Mouse (Mus musculus) cerebellum, adult 2 months (tissue): Measurements from ENCODE around the gene Sucnr1. TPM values are rescaled to one million over a fixed set of nuclear protein-coding genes. Genes with fewer than 3 reads are reported as not detected.

Experiments
- DNase-seq, 2 experiments: peaks; one replicate each; pipeline ENCODE4 v3.0.0; 2021
- H3K27ac ChIP-seq: fragments of 200-500 bp; 2 replicates; pipeline ENCODE4 v1.5.1; 2012; ENCODE audit warnings: low read length, control low read depth, inconsistent platforms; ENCODE audit not compliant: insufficient read depth
- H3K27me3 ChIP-seq: fragments of 200-500 bp; 2 replicates; pipeline ENCODE4 v1.6.1; 2012; ENCODE audit warnings: inconsistent platforms, mild to moderate bottlenecking, low read length, moderate library complexity; ENCODE audit not compliant: control insufficient read depth, insufficient read depth
- H3K4me1 ChIP-seq: fragments of 200-500 bp; 2 replicates; pipeline ENCODE4 v1.6.1; 2011; ENCODE audit warnings: low read length; ENCODE audit not compliant: control insufficient read depth, insufficient read depth
- H3K4me3 ChIP-seq: fragments of 200-500 bp; replicated peaks from 2 replicates; pipeline ENCODE3; 2011; ENCODE audit warnings: mild to moderate bottlenecking, low read depth, low read length, control low read depth; ENCODE audit not compliant: insufficient read depth
- CTCF ChIP-seq: fragments of 200-500 bp; IDR thresholded peaks from 2 replicates; pipeline ENCODE4 v1.5.1; 2011; ENCODE audit warnings: low read depth, mild to moderate bottlenecking, control low read depth, low read length, moderate library complexity, borderline replicate concordance; ENCODE audit not compliant: insufficient read depth
- POLR2A ChIP-seq: fragments of 200-500 bp; IDR thresholded peaks from 2 replicates; pipeline ENCODE4 v1.6.1; 2011; ENCODE audit warnings: low read length, control low read depth, borderline replicate concordance; ENCODE audit not compliant: insufficient read depth
- WGBS: fragments of 180-500 bp; shearing (Covaris S2); methylation state at CpG from one replicate; pipeline ENCODE4 v1.1.7; 2018; 5-methylcytosine and 5-hydroxymethylcytosine counted together
- polyA plus RNA-seq: library from polyadenylated mRNA; depleted of rRNA; stranded (reverse); fragments of >200 nt; gene quantifications from 2 replicates; pipeline ENCODE4 v1.2.3, GENCODE M21; 2012; rRNA removed

Gene Sucnr1
- 0.06 and 0.13 TPM in 2 replicates for polyA plus RNA-seq

DNA sequence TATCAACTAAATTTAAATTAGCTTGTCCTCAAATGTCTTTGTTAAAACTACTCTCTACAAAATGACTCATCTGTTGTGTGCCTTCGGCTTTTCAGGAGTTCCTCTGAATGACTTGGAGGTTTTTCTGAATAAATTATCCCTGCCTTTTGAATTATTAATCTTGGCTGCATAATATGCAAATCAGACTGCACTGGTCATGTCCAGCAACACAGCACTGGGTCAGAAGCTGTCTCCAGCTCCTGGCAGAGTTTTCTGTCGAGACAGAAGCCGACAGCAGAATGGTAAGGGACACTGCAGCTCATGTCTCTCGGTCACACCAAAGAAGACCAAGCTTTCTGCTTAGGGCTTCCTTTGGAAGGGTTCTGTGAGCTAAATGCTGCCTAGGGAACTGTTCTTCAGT is at the start of gene Sucnr1:
TSS of gene Sucnr1 (plus strand) at position 222 of the 400 bp plus-strand sequence.
- Histone ChIP-seq H3K27ac (no peak within 1 kb of the TSS), H3K27me3 (no peaks in the 10 kb centered on the region), H3K4me1 (no peaks in the 10 kb centered on the region), H3K4me3 (no peak within 1 kb of the TSS)
- WGBS, result 9% methylated on average over 4 of the region's 4 CpGs
- TF ChIP-seq CTCF, result no peak
- no peak for TF ChIP-seq POLR2A
- no peak for DNase-seq

DNA sequence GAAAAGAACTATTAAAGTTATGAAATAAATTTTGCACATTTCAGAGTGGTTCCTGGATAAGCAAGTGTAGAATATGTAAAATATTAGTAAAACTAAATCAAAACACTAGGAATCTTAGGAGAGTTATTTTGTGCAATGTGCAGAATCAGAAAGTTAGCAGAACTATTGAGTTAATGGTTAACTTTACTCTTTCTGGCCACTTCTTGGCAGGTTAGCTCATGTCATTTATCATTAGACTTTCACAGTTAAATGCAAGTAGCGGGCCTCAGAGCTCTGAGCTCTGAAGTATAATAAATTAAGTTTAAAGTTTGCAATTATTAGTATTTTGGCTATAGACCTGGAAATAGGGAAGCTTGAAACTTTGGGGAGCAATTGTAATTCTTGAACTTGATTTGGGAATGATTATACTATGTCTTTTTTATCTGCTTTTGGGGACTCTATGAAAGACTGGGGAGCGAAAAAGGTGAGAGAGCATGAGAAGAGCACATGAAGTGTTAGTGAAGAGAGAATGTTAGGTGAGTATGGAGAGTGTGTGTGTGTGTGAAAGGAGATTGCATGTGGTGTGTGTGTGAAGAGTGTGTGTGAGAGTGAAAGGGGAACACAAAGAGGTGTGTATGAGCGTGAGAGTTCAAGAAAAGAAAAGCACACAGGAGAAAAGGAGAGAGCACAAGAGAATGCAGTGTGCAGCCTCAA is 35.3 kb upstream of the Sucnr1 start:
- H3K27ac ChIP-seq, result no peak overlapping the region
- no peak for DNase-seq
- WGBS, result 80% methylated on average over 3 of the region's 3 CpGs
- H3K4me3 ChIP-seq, result no peak overlapping the region
- TF ChIP-seq CTCF, result no peak
- TF ChIP-seq POLR2A, result no peak
- no peaks in the 10 kb centered on the region for H3K27me3 ChIP-seq
- no peaks in the 10 kb centered on the region for H3K4me1 ChIP-seq

DNA sequence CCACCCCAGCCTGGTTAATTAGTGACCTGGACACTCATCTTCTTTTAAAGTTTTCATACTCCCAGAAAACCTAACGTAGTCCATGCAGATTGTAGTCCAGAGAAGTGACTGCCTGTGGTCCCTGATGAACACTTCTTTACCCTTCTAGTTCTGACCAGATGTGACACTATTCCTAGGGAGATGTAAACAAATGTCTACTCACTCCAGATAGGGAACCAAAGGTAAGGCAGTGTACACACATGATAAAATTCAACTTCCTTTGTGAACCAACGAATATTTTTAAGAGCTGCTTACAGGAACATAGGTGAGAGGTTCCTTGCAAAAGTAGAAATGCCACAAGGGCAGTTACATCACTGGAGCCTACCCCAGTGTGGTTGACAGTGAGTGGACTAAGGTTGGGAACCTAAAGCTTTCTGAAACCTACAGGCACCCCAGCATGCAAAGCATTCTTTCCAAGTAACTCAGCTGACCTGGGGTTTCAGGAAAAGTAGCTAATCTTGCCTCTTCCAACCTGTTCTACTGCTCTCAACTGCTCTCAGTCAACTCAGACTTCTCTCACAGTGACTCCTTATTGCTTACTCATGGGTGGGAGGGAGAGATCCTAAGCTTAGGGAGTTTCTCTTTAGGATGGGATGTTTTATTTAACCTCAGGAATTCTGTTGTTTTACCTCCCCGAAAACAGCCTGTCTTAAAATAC is 28.3 kb upstream of the Sucnr1 start:
- 86% methylated on average over 3 of the region's 3 CpGs for WGBS
- no peaks in the 10 kb centered on the region for H3K27me3 ChIP-seq
- no peak overlapping the region for H3K27ac ChIP-seq
- no peak for DNase-seq
- H3K4me1 ChIP-seq, result peaks cover 3% of the 10 kb centered on the region; the same call in 1 of the 2 replicates
- H3K4me3 ChIP-seq, result no peak overlapping the region
- TF ChIP-seq POLR2A, result no peak
- TF ChIP-seq CTCF, result no peak

DNA sequence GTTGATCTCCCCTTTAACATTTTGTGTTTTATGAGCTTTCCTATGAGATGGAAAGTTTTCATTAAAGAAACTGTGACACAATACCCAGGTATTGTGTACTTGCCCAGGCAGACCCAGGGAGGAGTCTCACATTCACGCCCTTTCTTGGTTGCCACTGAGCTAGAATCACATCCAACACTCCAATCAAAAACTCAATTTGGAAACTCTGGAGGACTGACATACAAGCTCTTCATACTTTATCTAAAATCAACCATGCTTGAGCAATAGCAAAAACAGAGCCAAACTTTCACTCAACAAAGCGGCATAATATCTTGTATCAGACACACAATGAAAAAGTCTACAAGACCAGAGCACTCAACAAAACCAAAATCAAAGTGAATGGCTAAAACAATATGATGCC is 27.7 kb upstream of the Sucnr1 start:
- Histone ChIP-seq H3K4me1 (peaks cover 3% of the 10 kb centered on the region; the same call in 1 of the 2 replicates), H3K4me3 (no peak overlapping the region), H3K27me3 (no peaks in the 10 kb centered on the region), H3K27ac (no peak overlapping the region)
- TF ChIP-seq CTCF (no peak), POLR2A (no peak)
- WGBS, result 91% methylated on average over 2 of the region's 2 CpGs
- DNase-seq, result no peak

DNA sequence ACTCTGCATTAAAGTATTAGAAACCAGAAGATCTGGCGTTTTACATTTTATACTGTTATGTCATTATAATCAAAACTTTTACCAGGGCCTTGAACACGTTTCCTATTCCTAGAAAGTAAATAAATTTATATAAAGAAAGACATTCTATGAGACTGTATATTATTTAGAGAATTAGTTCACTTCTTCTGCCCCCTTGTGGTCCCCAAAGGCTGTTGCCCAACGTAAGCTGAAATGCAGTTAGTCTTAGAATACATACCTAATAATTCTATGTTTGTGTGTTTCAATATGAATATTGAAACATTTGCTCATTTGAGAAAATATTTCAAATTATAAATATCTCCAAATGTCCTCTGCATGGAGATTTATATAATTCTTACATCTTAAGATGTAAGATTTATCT is 25.2 kb upstream of the Sucnr1 start:
- WGBS, result 49% methylated on average over 3 of the region's 3 CpGs
- TF ChIP-seq CTCF (no peak), POLR2A (no peak)
- peak in 1 of 2 experiments; percentile 12 for DNase-seq

DNA sequence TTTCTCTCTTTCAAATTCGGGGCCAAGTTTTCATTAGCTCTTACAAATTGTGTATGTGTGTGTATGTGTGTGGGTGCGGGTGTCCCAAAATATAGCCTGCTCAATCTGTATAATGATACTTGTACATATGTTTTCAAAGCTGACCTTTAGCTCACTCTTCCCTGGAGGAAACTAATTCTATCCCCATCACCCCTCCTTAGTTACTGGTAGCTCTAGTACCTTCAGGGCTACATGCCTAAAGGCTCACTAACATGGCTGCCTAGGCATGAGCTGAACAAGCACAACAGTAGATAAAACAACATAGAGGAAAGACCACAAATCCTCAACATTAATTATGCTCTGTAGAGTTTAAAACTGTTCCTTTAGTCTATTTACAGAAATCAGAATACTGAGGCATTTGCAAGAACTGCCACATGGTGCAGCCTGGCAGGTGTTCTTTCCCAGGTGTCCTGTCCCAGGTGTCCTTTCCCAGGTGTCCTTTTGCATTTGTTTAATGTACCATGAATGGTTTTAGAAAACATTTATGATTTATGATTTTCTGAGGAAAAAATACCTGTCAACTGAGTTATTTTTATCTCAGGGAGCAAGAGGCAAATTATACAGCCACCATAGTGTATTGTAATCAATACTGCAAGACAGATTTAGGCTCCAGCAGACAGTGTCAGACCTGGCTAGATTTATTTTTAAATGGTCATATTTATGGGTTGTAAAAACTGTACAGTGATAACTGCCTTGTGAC is 24.4 kb upstream of the Sucnr1 start:
- Histone ChIP-seq H3K4me1 (peaks cover 3% of the 10 kb centered on the region; the same call in 1 of the 2 replicates), H3K4me3 (no peak overlapping the region), H3K27me3 (no peaks in the 10 kb centered on the region), H3K27ac (no peak overlapping the region)
- TF ChIP-seq POLR2A (no peak), CTCF (no peak)
- WGBS, result 37% methylated on average over 2 of the region's 2 CpGs
- peak; percentile 37 to 69 for DNase-seq

More for the DNA sequence above, 25.2 kb upstream of the Sucnr1 start:
- no peak overlapping the region for H3K27ac ChIP-seq
- no peaks in the 10 kb centered on the region for H3K27me3 ChIP-seq
- peaks cover 3% of the 10 kb centered on the region; the same call in 1 of the 2 replicates for H3K4me1 ChIP-seq
- no peak overlapping the region for H3K4me3 ChIP-seq

DNA sequence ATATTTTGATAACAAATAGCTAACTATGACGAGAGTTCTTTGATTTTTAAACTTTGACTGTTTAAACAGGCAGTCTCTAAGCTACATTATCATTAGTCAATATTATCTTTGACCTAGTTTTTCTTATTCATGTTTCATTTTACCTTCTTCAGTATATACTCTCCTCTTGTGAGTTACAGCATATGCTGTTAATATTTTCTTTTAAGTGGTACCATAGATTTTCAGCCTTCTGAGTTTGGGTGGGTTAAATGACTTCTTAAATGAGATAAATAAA is 23.9 kb upstream of the Sucnr1 start:
- WGBS, result 35% methylated on average over 1 of the region's 1 CpGs
- Histone ChIP-seq H3K4me1 (peaks cover 3% of the 10 kb centered on the region; the same call in 1 of the 2 replicates), H3K4me3 (no peak overlapping the region), H3K27me3 (no peaks in the 10 kb centered on the region), H3K27ac (no peak overlapping the region)
- DNase-seq, result no peak
- no peak for TF ChIP-seq CTCF
- no peak for TF ChIP-seq POLR2A

DNA sequence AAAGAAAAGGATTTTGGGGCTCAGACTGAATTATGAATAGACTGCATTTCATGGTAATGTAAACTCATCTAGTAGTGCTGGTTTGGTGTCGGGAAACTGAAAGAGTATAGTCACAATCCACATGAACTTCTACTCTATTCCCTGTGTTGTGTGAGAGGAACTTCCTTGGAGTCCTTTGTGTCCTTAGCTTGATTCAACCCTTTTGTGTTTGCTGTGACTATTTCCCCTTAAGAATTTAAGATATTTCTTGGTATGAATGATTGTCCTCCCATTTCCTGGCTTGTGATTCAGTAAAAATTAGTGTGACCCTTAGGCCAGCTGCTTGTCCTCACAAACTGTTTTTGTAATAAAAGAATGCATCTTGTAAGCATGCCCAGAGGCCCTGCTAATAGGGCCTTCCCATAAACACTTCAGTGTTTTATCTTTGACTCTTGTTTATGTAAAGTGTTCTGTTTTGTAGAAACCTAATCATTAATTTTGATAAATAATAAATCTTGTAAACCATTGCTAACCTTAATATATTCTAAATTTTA is 2.7 kb upstream of the Sucnr1 start:
- Histone ChIP-seq H3K27me3 (no peaks in the 10 kb centered on the region), H3K4me3 (no peak overlapping the region), H3K27ac (no peak overlapping the region), H3K4me1 (no peaks in the 10 kb centered on the region)
- 90% methylated on average over 1 of the region's 1 CpGs for WGBS
- no peak for DNase-seq
- no peak for TF ChIP-seq POLR2A
- TF ChIP-seq CTCF, result no peak
